Mouse (Mus musculus) kidney, postnatal 36 days (tissue): ENCODE data around the gene Oxa1l.
A peak's percentile ranks its signal among the peaks of the same experiment; 100 is the strongest.

ENCODE experiments used
- DNase-seq, 2 experiments: peaks; one replicate each; pipeline ENCODE4 v3.0.0; 2021 to 2022; ENCODE audit warnings: mixed read lengths in 2 of 2

Oxa1l gene

DNA sequence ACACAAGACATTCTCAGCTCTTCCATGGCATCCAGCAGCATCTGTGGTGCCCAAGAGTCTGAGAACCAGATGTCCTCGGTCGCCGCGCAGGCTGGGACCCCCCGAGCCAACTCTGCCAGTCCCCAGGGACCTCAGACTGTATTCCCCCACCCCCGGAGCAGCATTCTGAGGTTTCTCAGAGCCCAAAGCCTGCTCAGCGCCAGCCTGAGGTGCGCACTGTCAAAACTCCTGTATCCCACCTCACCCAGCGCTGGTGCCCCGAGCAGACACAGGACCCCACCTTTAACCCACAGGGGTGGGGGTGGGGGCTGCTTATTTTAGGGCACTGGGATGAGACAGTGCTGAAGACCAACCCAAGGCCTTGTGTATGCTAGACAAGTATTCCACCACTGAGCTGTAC, 10.8 kb downstream of the Oxa1l start:
- no peak for DNase-seq

DNA sequence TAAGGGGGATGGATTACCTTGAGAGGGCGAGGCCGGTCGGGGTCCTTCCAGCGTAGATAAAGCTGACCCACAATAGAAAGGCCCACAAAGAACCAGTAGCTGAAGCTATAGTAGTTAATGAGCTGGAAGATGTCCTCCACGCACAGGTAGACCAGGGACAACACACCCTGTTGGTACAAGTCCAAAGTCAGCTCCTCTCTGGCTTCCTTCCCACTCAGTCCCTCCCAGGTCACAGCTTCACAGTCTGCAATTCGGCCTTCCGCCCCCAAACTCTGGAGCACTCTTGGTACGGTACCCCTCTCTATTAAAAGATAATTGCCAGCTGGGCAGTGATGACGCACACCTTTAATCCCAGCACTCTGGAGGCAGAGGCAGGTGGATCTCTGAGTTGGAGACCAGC, 12.3 kb downstream of the Oxa1l start:
- DNase-seq, result peak; percentile 60 to 71

DNA sequence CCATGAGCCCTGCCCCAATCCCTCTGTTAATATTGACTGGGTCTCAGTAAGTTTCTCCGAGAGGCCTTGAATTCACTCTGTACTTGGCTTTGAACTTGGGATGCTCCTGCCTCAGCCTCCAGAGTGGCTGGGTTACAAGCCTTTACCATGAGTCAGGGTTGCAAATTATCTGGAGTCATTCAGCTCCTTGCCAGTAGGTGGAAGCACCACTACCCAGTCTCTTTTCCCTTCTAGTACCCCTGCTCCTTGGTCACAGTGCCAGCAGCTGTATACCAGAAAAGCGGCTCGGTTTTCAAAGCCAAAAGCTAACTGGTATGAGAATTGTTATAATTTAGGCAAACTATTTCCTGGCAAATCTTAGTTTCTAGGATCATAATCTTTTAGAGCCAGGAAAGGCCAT, 15.3 kb downstream of the Oxa1l start:
- DNase-seq, result peak; percentile 64 to 78

DNA sequence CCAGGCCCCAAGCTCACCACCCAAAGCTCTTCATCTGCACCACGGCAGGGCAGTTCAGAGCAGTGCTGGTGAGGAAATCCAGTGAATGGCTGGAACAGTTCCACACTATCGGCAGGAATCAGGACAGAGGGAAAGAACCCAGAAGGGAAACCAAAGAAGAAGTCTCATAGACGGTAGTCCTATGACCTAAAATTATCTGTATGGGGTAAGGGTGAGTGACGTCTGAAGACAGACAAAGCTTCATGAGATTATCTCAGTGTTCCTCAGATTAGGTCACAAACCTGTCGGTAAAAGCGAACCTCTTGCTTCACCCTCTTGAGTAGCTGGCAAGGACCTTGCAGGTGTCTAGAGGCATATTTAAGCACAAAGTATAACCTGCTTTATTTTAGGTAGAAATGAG, 16.5 kb downstream of the Oxa1l start:
- no peak for DNase-seq

DNA sequence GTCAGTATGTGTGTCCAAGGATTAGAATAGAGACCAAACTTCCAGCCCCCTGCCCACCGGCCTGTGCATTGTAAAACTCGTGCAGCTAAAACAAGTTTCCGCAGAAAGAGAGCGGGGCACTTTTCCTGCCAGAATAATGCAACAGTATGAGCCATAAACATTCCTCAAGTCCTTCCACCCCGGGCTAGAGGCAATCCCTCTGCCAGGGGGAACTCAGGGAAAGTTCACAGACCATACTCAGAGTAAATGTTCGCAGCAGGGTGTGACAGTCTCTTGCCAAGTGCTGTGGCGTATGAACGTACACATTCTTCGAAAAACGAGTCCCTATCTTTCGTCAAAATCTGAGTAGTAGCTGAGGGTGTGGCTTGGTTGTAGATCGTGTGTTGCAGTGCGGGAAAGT, 18.9 kb downstream of the Oxa1l start:
- DNase-seq, result no peak

DNA sequence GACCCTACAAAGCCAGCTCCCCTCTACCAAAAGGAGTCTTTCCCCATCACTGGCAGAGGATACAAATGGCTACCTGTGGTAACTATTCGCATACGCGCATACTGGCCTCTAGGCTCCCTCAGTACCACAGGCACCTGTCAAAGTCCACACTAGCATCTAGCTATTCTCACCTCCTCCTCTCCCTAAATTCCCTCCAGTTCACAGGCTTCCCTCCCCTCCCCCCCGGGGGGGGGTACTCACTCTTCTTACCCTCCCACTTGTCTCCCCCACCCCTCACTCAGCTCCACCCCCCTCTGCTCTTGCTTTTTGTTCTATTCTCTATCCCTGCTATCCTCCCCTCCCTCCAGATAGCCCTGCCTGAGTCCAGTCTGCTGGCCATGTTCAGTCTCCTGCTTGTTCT, 20.0 kb downstream of the Oxa1l start:
- no peak for DNase-seq

DNA sequence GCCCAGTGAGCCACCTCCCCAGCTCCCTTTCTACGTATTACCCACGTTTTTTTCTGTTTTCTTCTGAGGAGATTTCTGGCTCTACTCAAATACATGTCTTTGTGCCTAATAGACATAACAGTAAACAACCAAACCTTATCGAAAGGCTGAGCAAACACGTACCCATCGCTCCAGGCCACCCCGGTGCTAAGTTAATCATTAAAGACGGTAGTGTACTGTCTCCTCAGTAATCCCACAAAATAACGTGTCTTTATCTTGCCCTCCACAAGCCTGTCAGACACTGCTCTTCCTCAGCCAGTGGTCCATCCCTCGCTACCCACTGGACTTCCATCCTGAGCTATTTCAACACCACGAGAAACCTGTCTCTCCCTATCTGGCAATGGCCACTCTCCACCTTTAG, 21.2 kb downstream of the Oxa1l start:
- DNase-seq, result peak; percentile 51 to 72

DNA sequence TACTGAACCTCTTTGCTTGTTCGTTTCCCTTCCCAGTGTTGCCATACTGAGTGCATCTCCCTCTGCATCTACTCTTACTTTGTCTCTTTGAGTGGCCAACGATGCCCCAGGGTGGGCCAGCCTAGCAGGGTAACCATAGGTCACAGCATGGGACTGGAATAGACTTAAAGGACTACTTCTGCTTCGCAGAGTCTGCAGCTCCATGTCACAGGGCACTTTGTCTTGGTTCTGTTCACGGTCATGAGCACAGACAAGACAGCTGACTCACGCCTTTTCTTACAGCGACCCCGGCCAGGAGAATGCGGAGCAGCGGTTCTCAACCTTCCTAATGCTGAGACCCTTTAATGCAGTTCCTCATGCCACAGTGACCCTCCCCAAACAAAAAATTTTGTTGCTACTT, 22.0 kb downstream of the Oxa1l start:
- no peak for DNase-seq

DNA sequence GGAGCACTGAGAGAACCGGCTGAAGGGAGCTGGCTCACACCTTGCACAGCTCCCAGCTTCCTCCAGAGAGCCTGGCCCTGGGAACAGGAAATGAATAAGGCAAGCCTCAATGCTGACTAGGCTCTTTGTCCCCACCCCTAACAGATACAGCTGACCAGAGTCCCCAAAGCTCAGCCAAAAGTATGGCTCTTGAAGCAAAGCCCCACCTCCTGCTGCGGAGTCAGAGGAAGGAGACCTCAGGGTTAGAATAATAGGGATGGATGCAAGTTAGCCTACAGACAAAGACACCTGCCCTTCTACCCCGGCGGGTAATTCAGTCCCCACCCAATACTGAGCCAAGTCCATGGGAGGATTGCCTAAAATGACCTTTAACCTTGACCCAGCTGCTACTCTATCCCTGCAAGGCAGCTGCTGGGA, 22.7 kb downstream of the Oxa1l start:
- peak; percentile 61 to 69 for DNase-seq

DNA sequence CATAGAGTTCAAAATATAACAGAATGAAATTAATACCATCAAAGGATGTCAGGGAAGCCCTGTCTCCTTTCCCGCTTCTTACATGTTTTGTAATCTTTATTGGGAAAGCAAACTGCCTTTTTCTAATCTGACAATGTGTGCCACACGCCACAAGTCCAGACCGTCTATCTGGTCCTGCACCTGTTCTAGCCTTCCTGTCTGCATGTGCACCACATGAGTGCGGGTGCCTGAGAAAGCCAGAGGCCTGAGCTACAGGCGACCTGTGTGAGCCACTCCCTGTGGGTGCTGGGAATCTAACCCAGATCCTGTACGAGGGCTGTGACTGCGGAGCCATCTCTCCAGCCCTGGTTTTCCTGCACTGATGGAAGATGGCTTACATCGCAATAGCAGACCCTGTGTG, 23.8 kb downstream of the Oxa1l start:
- DNase-seq, result no peak

DNA sequence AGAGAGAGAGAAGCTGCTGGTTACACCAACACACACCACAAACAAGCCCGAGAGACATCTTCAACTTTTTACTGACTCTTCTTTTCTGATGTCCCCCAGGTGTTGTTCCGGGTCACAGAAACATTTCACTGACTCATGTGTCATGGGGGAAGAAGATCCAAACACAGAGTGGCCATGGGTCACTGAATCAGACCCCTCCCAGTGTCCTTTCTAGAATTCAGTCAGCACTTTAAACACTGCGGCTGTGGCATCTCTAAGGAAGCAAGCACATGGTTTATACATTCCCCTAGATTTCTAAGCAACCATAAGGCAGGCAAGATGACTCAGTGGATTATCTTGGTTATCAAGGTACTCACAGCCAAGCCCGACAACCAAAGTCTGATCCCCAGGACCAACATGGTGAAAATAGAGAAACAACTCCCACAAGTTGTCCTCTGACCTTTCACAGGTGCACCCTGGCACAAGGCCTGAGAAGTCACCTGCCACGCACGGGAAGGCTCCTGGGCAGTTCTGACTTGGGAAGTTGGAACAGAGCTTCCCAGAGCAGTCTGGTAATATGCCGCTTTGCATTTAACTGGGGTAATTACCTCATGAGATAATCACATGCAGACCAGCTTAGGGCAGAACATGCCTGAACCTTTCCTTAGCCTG, 25.5 kb downstream of the Oxa1l start:
- DNase-seq, result peak; percentile 74 to 81

DNA sequence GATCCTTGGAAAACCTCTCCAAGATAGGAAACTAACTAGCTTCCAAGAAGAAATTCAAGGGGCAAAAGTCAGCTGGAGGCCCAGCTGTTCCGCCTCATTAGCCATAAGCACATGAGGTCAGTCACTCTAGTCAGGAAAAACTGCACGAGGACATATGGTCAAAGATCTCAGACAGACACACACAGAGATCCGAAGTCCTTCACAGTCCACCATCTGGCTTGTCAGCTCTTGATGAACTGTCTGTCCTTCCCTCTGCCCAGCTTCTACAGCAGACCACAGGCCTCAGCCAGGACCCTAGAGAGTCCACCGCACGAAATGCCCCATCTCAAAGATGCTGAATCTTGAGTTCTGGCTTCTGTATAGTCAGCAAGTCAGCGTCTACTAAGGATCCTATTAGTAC, 26.9 kb downstream of the Oxa1l start:
- peak; percentile 79 to 90 for DNase-seq

DNA sequence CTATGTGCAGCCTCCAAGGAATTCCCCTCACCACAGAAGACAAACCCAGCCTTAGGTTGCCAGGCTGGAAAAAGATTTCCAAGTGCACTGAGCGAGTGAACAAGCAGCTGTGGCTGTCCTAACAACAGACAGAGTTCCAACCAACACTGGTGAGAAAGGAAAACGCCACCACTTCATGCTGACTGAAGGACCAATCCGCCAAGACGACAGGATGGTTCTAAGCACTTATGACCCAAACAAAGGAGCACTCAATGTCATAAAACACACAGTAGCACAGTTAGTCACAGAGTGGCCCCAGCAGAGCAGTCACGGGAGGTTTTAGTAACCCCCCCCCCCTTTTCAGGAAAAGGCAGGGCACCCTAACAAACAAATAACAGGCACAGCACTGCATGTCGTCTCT, 30.2 kb downstream of the Oxa1l start:
- no peak for DNase-seq

DNA sequence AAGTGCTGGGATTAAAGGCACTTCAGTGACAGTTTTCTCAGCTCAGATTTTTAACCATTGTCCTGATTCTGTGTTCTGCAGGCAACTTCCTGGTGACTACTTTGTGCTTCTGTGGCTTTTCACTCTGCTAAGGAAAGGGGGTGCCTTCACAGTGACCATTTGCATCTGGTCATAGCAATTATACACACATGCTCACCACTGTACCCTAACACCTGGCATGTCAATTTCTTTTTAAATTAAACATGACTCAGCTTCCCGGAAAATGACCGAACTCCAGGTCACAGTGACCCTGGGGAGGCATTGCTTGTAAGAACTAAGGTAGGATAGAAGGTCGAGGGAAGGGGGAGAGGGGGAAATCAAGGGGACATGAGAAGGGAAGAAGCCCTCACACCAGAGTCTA, 33.2 kb downstream of the Oxa1l start:
- no peak for DNase-seq

DNA sequence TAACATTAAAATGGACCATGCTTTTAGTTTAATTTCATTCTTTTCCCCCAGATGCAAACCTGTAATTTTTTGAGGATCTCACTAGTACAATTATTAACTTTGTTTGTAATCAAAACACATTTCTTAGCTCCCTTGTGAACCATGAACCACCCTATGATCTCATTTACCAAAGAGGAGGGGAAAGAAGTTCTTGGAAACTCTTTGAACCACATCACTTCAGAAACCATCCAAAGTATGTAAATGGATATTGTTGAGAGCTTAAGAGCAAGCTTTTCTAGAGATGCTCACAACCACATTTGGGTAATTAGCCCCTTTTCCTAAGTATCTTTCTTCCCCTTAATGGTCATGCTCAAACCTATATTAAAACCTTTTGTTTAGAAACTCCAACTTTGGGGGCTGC, 33.7 kb downstream of the Oxa1l start:
- DNase-seq, result no peak

DNA sequence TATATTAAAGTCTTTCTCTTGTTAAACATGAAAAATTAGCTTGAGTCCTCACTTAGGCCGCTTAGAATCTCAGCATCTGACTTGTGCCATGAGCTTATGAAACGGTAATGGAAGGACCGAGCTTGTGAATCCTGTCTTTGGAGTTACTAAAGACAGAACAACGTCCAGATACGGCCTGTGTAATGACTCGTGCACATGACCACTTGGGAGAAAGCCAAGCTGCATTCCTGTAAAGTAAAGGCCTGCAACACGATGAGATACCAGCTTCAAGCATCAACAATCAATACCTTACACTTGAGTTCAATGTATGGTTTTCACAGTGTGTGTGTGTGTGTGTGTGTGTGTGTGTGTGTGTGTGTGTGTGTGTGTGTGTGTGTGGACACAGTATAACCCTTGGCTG, 36.1 kb downstream of the Oxa1l start:
- DNase-seq, result peak in 1 of 2 experiments; percentile 54

DNA sequence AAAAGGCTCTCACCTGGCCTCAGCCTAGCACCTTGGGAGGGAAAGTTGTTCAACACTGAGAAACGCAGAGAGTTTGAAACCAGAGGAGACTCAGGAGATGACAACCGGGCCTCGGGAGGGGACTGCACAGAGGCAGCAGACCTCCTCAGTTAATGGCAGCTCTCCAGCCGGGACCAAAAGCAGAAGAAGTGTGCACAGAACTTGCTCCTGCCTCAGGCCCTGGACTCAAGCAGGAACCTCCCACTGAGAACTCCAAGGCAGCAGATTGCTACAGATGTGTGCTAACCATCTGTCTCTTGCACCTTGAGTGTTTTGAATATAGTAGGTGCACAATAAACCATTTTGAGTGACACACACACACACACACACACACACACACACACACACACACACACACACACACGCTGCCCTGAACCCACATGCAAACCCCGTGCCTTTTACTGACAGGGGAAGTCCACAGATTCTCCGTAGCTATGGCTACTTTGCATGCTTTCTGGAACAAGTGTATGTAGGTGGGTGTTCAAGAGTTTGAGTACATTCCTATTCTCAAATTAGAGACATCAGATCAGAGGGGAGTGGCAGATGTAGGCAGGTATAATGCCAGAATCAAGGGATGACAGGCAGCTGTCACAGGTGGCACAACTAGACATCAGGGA, 37.4 kb downstream of the Oxa1l start:
- no peak for DNase-seq

DNA sequence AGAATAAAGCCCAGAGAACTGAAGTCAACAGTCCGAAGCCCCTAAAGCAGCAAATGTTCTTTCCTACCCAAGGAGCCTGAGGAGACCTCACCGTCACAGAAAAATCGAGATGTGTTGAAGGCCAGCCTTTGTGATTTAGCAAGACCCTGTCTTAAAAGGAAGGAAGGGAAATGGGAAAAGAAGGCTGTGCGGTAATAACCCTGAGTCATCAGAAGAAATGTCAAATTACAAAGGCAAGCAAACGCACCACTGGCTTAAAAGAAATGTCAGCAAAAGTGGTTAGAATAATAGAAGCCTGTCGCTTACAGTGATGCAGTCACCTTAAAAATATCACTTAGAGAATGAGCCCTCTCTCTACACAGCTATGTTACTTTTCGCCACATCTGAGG, 37.9 kb downstream of the Oxa1l start:
- no peak for DNase-seq

DNA sequence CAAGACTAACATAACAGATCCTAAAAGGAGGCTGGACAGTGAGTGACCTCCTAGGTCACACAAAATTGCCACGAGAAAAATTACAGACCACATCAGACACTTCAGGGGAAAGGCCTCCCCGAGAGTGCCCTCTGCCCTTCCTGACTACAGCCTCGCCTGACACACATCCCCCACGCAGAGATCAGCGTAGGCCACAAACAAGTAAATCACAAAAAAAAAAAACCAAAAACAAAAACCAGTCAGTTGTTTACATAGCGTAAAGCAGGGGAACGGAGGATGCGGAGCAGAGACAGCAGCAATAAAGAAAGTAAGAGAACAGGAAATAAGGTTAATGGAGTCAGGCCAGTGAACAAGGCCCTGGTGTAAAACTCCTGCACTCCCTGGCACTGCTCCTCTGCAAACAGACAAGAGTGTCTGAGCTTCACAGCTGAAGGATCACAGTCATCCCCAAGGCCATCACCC, 38.3 kb downstream of the Oxa1l start:
- DNase-seq, result peak; percentile 76 to 78

DNA sequence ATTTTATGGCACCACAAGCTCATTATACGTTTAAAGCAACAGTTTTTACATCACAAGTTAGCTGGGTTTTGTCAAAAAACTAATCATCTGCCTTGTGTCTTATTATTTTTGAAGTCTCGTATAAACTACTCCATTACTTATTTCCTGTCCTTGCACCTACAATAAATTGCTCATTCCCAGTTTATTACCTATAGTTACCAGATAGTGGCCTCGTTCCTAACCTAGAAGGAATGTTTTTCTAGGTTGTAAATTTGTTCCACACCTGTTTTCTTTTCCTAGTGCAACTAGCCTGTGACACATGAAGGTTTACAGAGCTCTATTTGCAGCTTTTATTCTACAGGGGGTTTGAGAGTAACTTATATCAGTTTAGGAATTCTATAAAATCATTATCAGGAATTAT, 41.1 kb downstream of the Oxa1l start:
- no peak for DNase-seq

DNA sequence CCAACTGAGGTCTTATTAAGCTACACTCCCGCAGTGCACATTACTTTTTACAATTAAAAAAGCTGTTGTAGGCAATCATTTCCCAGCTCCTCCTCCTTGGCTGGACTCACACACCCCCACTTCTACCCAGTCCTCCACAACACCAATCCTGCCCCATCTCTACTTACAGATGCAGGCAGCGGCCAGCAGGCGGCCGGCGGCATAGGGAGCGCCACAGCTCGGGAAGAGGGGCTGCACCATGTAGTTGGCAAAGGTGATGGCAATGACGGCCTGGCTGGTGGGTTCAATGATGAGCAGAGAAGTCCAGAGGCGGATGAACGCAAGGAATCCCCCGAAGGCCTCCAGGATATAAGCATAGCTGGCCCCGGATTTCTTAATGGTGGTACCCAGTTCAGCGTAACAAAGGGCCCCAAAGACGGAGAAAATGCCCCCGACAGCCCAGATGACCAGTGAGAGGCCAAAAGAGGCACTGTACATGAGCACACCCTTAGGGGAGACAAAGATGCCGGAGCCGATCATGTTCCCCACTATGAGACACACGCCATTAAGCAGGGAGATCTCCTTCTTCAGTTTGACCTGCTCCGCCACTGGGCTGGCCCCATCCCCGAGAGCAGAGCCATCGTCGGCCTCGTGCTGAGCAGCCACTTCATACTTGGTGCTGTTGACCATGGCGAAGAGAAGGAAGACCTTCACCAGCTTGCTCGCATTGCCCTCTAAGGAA, 47.9 kb downstream of the Oxa1l start:
- peak in 1 of 2 experiments; percentile 68 for DNase-seq

DNA sequence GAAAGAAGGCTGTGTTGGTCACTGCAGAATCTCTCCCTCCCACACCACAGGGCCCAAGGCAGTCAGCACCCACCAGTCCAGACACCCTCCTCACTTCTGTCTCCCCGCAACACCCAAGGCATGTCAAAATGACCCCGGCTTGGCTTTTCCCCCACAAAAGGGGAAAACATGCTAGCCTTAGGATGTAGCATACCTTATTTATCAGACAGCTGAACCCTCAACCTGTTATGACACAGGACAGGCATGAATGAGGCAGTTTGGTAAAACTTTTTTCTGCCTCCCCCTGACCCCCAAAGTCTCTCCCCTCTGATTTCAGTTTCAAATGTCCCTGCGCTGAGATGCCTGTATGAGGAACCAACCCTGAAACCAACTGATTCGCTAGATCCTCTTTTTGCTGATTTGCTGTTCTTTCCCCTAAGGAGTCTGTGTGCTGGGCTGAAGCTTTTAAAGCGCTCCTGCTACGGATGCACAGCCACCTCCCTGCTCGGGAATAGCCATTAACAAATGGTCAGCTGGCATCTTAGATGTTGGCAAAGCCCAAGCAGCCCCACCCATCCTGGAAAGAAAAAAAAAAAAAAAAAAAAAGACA, 48.5 kb downstream of the Oxa1l start:
- DNase-seq, result no peak

DNA sequence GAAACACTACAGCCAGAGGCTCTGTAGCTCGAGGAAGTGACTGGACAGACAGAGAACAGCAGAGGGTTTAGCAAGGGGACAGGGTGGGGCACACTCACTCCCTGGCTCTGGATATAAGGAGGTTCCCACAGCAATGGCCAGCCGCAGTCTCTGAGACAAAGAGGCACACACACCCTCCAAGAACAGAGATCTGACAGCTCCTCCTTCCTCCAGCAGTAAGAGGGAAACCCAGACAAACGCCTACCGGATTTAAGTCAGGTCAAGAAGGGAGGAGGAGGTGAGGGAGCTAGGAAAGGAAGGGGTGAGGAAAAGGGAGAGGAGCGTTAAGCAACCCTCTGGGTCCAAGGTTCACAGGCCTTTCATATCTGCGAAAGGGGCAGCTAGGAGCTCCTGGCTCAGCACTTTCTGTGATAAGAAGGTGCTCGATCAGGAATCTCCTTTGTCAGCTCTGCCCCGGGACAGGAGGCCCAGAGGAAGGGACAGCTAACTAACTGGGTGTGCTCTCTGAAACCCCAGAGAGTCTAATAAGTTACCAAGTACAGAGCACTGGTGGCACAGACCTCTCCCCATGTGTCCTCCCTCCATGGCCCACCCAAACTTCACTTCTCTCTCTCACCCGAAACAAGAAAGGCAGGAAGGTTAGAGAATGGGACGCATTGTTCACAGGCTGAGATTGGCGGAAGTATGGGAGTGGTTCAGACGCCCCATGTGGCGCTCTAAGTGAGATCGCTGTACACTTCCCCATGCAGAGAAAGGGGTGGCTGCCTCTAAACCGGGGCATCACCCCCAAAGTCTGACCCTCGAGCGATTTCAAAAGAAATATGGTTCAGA, 49.6 kb downstream of the Oxa1l start:
- DNase-seq, result peak; percentile 72 to 82
